Mouse (Mus musculus) intestine, embryonic 15.5 days (tissue): ENCODE data around the gene Fam192a. TPM values are rescaled to one million over a fixed set of nuclear protein-coding genes. Genes with fewer than 3 reads are reported as not detected.

ENCODE experiments used
- ATAC-seq: fragments of 200-750 bp; cut with Nextera tagmentation; 2 replicates; pipeline ENCODE4 v1.8.0; 2017; ENCODE audit warnings: moderate TSS enrichment, moderate library complexity
- H3K27ac ChIP-seq: fragments of 300-500 bp; sonication (generic); 2 replicates; pipeline ENCODE4 v1.5.1; 2015; ENCODE audit warnings: mild to moderate bottlenecking, inconsistent platforms
- H3K27me3 ChIP-seq: fragments of 300-500 bp; sonication (generic); replicated peaks from 2 replicates; pipeline ENCODE4 v1.6.1; 2015; ENCODE audit warnings: inconsistent platforms
- H3K36me3 ChIP-seq: fragments of 300-500 bp; sonication (generic); 2 replicates; pipeline ENCODE4 v1.6.1; 2015; ENCODE audit warnings: inconsistent platforms
- H3K4me1 ChIP-seq: fragments of 300-500 bp; sonication (generic); replicated peaks from 2 replicates; pipeline ENCODE4 v1.6.1; 2015; ENCODE audit warnings: inconsistent platforms
- H3K4me2 ChIP-seq: fragments of 300-500 bp; sonication (generic); replicated peaks from 2 replicates; pipeline ENCODE4 v1.6.1; 2015; ENCODE audit warnings: mild to moderate bottlenecking, inconsistent platforms
- H3K4me3 ChIP-seq: fragments of 300-500 bp; sonication (generic); replicated peaks from 2 replicates; pipeline ENCODE4 v1.5.1; 2015; ENCODE audit warnings: inconsistent platforms
- H3K9ac ChIP-seq: fragments of 300-500 bp; sonication (generic); 2 replicates; pipeline ENCODE4 v1.6.1; 2015; ENCODE audit warnings: inconsistent platforms
- H3K9me3 ChIP-seq: fragments of 300-500 bp; sonication (generic); 2 replicates; pipeline ENCODE4 v1.6.1; 2016; ENCODE audit warnings: inconsistent platforms
- WGBS: fragments of 180-500 bp; shearing (Covaris S2); methylation state at CpG from one replicate; pipeline ENCODE4 v1.1.7; 2015; 5-methylcytosine and 5-hydroxymethylcytosine counted together
- polyA plus RNA-seq: library from polyadenylated mRNA; unstranded; fragments of >200 nt; fragmentation: Nextera tagmentation; extraction: Ambion mirVana; gene quantifications from 2 replicates; pipeline ENCODE4 v1.2.1, GENCODE M21; 2015

Gene Fam192a
- polyA plus RNA-seq, 1 experiment from 2014 or later, result 62.2 TPM

- 77% methylated on average over 9 of the region's 9 CpGs for WGBS
- H3K9ac ChIP-seq, result no peak overlapping the region
- H3K36me3 ChIP-seq, result no peaks in the 10 kb centered on the region
- no peaks in the 10 kb centered on the region for H3K9me3 ChIP-seq
- ATAC-seq, result no peak
- no peak overlapping the region for H3K27ac ChIP-seq
- H3K27me3 ChIP-seq, result 0 out of 2 replicates have a peak, but pooled peaks cover 3% of the 10 kb centered on the region
- H3K4me1 ChIP-seq, result no peaks in the 10 kb centered on the region
- H3K4me3 ChIP-seq, result no peak overlapping the region
- no peak overlapping the region for H3K4me2 ChIP-seq
Measured at GRCm38 (mm10) chr8:94524554-94524953, 77.2 kb downstream of the Fam192a start.

Other genes starting within 250 kb of the Fam192a start
- 115 and 138 TPM in 2 replicates for gene Herpud1, start 215.6 kb downstream of the Fam192a start, polyA plus RNA-seq
- gene Nlrc5, start 167.6 kb downstream of the Fam192a start, polyA plus RNA-seq, result 0.21 and 0.33 TPM in 2 replicates
- 7.4 and 8.4 TPM in 2 replicates for gene Cpne2, start 69.0 kb downstream of the Fam192a start, polyA plus RNA-seq
- gene Rspry1, start 60 bp downstream of the Fam192a start, polyA plus RNA-seq, result 28.1 and 28.3 TPM in 2 replicates
- 118 and 123 TPM in 2 replicates for gene Arl2bp, start 64.6 kb upstream of the Fam192a start, polyA plus RNA-seq
- 42.1 and 47.0 TPM in 2 replicates for gene Pllp, start 94.3 kb upstream of the Fam192a start, polyA plus RNA-seq
- gene Ccl22, start 143.6 kb upstream of the Fam192a start, polyA plus RNA-seq, result not detected in 2 replicates
- 23.0 and 24.3 TPM in 2 replicates for gene Cx3cl1, start 170.0 kb upstream of the Fam192a start, polyA plus RNA-seq
- gene Ccl17, start 208.5 kb upstream of the Fam192a start, polyA plus RNA-seq, result not detected in 2 replicates
- gene Coq9, start 236.3 kb upstream of the Fam192a start, polyA plus RNA-seq, result 97.5 and 110 TPM in 2 replicates
- gene Ciapin1, start 236.4 kb upstream of the Fam192a start, polyA plus RNA-seq, result 89.8 and 94.6 TPM in 2 replicates